In genomic region chrX:103822271-103822811, GRCm38 (mm10) we compare ENCODE assay signal across 8 mouse cellular contexts. TPM values are rescaled to one million over a fixed set of nuclear protein-coding genes. Genes with fewer than 3 reads are reported as not detected.
A peak's percentile ranks its signal among the peaks of the same experiment; 100 is the strongest.
DNase-seq lines count a peak whose midpoint lies in the region; ATAC-seq lines count a peak whose summit lies in the region.

No protein-coding gene starts in this region.

- ATAC-seq in heart, embryonic 13.5 days (ENCODE audit: extremely low read depth, insufficient number of reproducible peaks, low FRiP score, low TSS enrichment), result peak; percentile 39; the same call in 1 of the 2 replicates
- peak; percentile 70 for ATAC-seq in kidney, embryonic 15.5 days (replicated peaks; ENCODE audit: low FRiP score)
- ATAC-seq in stomach, embryonic 15.5 days (ENCODE audit: insufficient read depth, low FRiP score, low read depth), result peak; percentile 65; the same call in 1 of the 2 replicates
- ATAC-seq in megakaryocyte-erythroid progenitor cell, adult 5-6 weeks (replicated peaks; ENCODE audit: low FRiP score, low TSS enrichment, poor library complexity, severe bottlenecking), result no peak

- H3K27me3 ChIP-seq in heart, embryonic 13.5 days (replicated peaks), result peaks cover 82% of the 10 kb centered on the region
- H3K27me3 ChIP-seq in kidney, embryonic 15.5 days, result peaks cover 77% of the 10 kb centered on the region
- no peaks in the 10 kb centered on the region; the same call in 1 of the 2 replicates for H3K27me3 ChIP-seq in stomach, embryonic 15.5 days (replicated peaks)

- peak overlapping the region; percentile 83 for H3K9ac ChIP-seq in heart, embryonic 13.5 days
- peak overlapping the region; percentile 49 for H3K9ac ChIP-seq in kidney, embryonic 15.5 days
- no peak overlapping the region for H3K9ac ChIP-seq in stomach, embryonic 15.5 days

- peak overlapping the region; percentile 85 for H3K4me2 ChIP-seq in heart, embryonic 13.5 days
- peak overlapping the region; percentile 89 for H3K4me2 ChIP-seq in kidney, embryonic 15.5 days
- peak overlapping the region; percentile 83 for H3K4me2 ChIP-seq in stomach, embryonic 15.5 days

- WGBS in heart, embryonic 13.5 days, result 13% methylated on average over 18 of the region's 20 CpGs
- 11% methylated on average over 18 of the region's 20 CpGs for WGBS in kidney, embryonic 15.5 days
- 24% methylated on average over 12 of the region's 20 CpGs for WGBS in stomach, embryonic 15.5 days

- H3K4me3 ChIP-seq in heart, embryonic 13.5 days, result peak overlapping the region; percentile 66
- H3K4me3 ChIP-seq in kidney, embryonic 15.5 days (replicated peaks), result peak overlapping the region; percentile 56
- H3K4me3 ChIP-seq in stomach, embryonic 15.5 days (replicated peaks), result peak overlapping the region; percentile 50

- DNase-seq in urinary bladder, adult 2 months (ENCODE audit: low spot score), result peak; percentile 24
- DNase-seq in urinary bladder, postnatal 10 days (ENCODE audit: low spot score), result no peak
- DNase-seq in embryo, embryonic 10 days (ENCODE audit: low spot score), result peak; percentile 20
- peak; percentile 74 for DNase-seq in lung, postnatal 10 days

- peak overlapping the region; percentile 86 for H3K27ac ChIP-seq in heart, embryonic 13.5 days (replicated peaks)
- H3K27ac ChIP-seq in kidney, embryonic 15.5 days, result peak overlapping the region; percentile 85
- peak overlapping the region; percentile 82 for H3K27ac ChIP-seq in stomach, embryonic 15.5 days

- H3K4me1 ChIP-seq in heart, embryonic 13.5 days, result no peaks in the 10 kb centered on the region
- H3K4me1 ChIP-seq in kidney, embryonic 15.5 days, result 0 out of 2 replicates have a peak, but pooled peaks cover 3% of the 10 kb centered on the region
- no peaks in the 10 kb centered on the region for H3K4me1 ChIP-seq in stomach, embryonic 15.5 days

- H3K36me3 ChIP-seq in heart, embryonic 13.5 days, result no peaks in the 10 kb centered on the region
- H3K36me3 ChIP-seq in kidney, embryonic 15.5 days, result no peaks in the 10 kb centered on the region
- H3K36me3 ChIP-seq in stomach, embryonic 15.5 days, result no peaks in the 10 kb centered on the region

- no peaks in the 10 kb centered on the region for H3K9me3 ChIP-seq in heart, embryonic 13.5 days
- H3K9me3 ChIP-seq in kidney, embryonic 15.5 days (replicated peaks), result no peaks in the 10 kb centered on the region
- H3K9me3 ChIP-seq in stomach, embryonic 15.5 days, result no peaks in the 10 kb centered on the region

RNA-seq across cellular contexts. Expression of gene Slc16a2, which starts 0.6 kb away (rescaled TPM):
- polyA plus RNA-seq in urinary bladder, adult 2 months (2012; rRNA removed), result 9.3 and 12.5 TPM in 2 replicates
- polyA plus RNA-seq in heart, embryonic 13.5 days (2015; fragmentation: Nextera tagmentation; extraction: Ambion mirVana), result 13.9 and 14.4 TPM in 2 replicates
- 10.7 and 13.2 TPM in 2 replicates for polyA plus RNA-seq in kidney, embryonic 15.5 days (2015; fragmentation: Nextera tagmentation; extraction: Ambion mirVana)
- polyA plus RNA-seq in stomach, embryonic 15.5 days (2015; fragmentation: Nextera tagmentation; extraction: Ambion mirVana), result 7.8 and 9.0 TPM in 2 replicates
- total RNA-seq in megakaryocyte-erythroid progenitor cell, adult 5-6 weeks (2014; fragmentation: Nextera tagmentation), result not detected in 2 replicates
- total RNA-seq in megakaryocyte-erythroid progenitor cell, adult 5-6 weeks (2017), result 0.05 and 0.19 TPM in 2 replicates
